Comparison of ENCODE assay signal across 8 mouse cellular contexts in genomic region chr12:4548053-4549013, GRCm38 (mm10). TPM values are rescaled to one million over a fixed set of nuclear protein-coding genes. Genes with fewer than 3 reads are reported as not detected.
DNase-seq lines count a peak whose midpoint lies in the region; ATAC-seq and TF ChIP-seq lines count a peak whose summit lies in the region.

No protein-coding gene starts in this region.

- DNase-seq in adrenal gland, adult 2 months = peak; percentile 73
- peak; percentile 93 for DNase-seq in embryo, embryonic 10.5 days (ENCODE audit: low spot score)
- peak; percentile 52 to 80 for DNase-seq in left cerebral cortex, postnatal 36 days (ENCODE audit: low spot score in 2 of 2)
- peak; percentile 98 for DNase-seq in midbrain, embryonic 11.5 days (ENCODE audit: low spot score, missing footprints)
- DNase-seq in right cerebral cortex, postnatal 4 days = peak; percentile 75

- H3K4me3 ChIP-seq in intestine, postnatal 0 days (ENCODE audit: low read depth, low read length) = no peak overlapping the region
- no peak overlapping the region for H3K4me3 ChIP-seq in midbrain, embryonic 11.5 days (ENCODE audit: low read depth, low read length)

- no peaks in the 10 kb centered on the region for H3K4me1 ChIP-seq in intestine, postnatal 0 days (replicated peaks; ENCODE audit: control insufficient read depth, insufficient read depth, low read length)
- no peaks in the 10 kb centered on the region; the same call in 1 of the 2 replicates for H3K4me1 ChIP-seq in midbrain, embryonic 11.5 days (ENCODE audit: control insufficient read depth, insufficient read depth, low read length)

- ATAC-seq in granulocyte monocyte progenitor cell, adult 5-6 weeks (replicated peaks; ENCODE audit: poor library complexity, severe bottlenecking) = peak; percentile 68
- ATAC-seq in intestine, postnatal 0 days = no peak
- peak; percentile 66; the same call in 1 of the 2 replicates for ATAC-seq in midbrain, embryonic 11.5 days (ENCODE audit: low FRiP score)
- ATAC-seq in erythroblast, adult 5-6 weeks (replicated peaks; ENCODE audit: low FRiP score, poor library complexity, severe bottlenecking) = no peak

- H3K36me3 ChIP-seq in intestine, postnatal 0 days (ENCODE audit: control insufficient read depth, insufficient read depth) = no peaks in the 10 kb centered on the region
- H3K36me3 ChIP-seq in midbrain, embryonic 11.5 days (ENCODE audit: control insufficient read depth, insufficient read depth, low read length) = no peaks in the 10 kb centered on the region

- no peaks in the 10 kb centered on the region for H3K27me3 ChIP-seq in intestine, postnatal 0 days (replicated peaks; ENCODE audit: control insufficient read depth, insufficient read depth, low read length)
- no peaks in the 10 kb centered on the region for H3K27me3 ChIP-seq in midbrain, embryonic 11.5 days (ENCODE audit: control insufficient read depth, insufficient read depth, low read length)

- H3K9me3 ChIP-seq in intestine, postnatal 0 days (ENCODE audit: control insufficient read depth) = no peaks in the 10 kb centered on the region
- H3K9me3 ChIP-seq in midbrain, embryonic 11.5 days (ENCODE audit: control insufficient read depth, low read length) = no peaks in the 10 kb centered on the region

- H3K9ac ChIP-seq in intestine, postnatal 0 days (ENCODE audit: low read depth, low read length) = no peak overlapping the region
- H3K9ac ChIP-seq in midbrain, embryonic 11.5 days (ENCODE audit: low read length) = 0 out of 2 replicates have a peak overlapping the region, but pooled peaks have one; percentile 30

- peak; percentile 93 for TF ChIP-seq CTCF in intestine, postnatal 0 days (IDR thresholded peaks at IDR 0.05; ENCODE audit: low read depth)

- intact Hi-C loops in left cerebral cortex, postnatal 36 days (cut with DNase I) = loop anchor here (5.0 kb wide), 3 partner anchors 46 to 441 kb away; partner anchors contain the start of gene Ncoa1

- no peak overlapping the region for H3K27ac ChIP-seq in intestine, postnatal 0 days (ENCODE audit: low read depth, low read length)
- no peak overlapping the region for H3K27ac ChIP-seq in midbrain, embryonic 11.5 days (ENCODE audit: low read depth, low read length)

- H3K4me2 ChIP-seq in intestine, postnatal 0 days (replicated peaks; ENCODE audit: low read depth) = peak overlapping the region; percentile 54
- H3K4me2 ChIP-seq in midbrain, embryonic 11.5 days = peak overlapping the region; percentile 30

- WGBS in intestine, postnatal 0 days = 23% methylated on average over 18 of the region's 18 CpGs
- 28% methylated on average over 18 of the region's 18 CpGs for WGBS in midbrain, embryonic 11.5 days

RNA-seq across cellular contexts. Expression of gene Itsn2, which starts 44.1 kb away (rescaled TPM):
- 10 to 100 TPM; 47.0 to 62.9 TPM for total RNA-seq in adrenal gland, adult 2 months (2021)
- 12.4 and 13.8 TPM in 2 replicates for polyA plus RNA-seq in adrenal gland, adult 2 months (2012; rRNA removed)
- 61.0 and 119 TPM in 2 replicates for total RNA-seq in granulocyte monocyte progenitor cell, adult 5-6 weeks (2014; fragmentation: Nextera tagmentation)
- total RNA-seq in granulocyte monocyte progenitor cell, adult 5-6 weeks (2017) = 117 and 145 TPM in 2 replicates
- polyA plus RNA-seq in intestine, postnatal 0 days (2015; fragmentation: Nextera tagmentation; extraction: Ambion mirVana) = 26.1 and 27.1 TPM in 2 replicates
- 10 to 100 TPM; 62.6 to 73.0 TPM for total RNA-seq in left cerebral cortex, postnatal 36 days (2021)
- 13.8 and 16.6 TPM in 2 replicates for polyA plus RNA-seq in midbrain, embryonic 11.5 days (2014; fragmentation: Nextera tagmentation; extraction: Ambion mirVana)
- total RNA-seq in erythroblast, adult 5-6 weeks (2015; ENCODE audit: low replicate concordance) = 27.1 and 53.5 TPM in 2 replicates
- 53.4 and 60.5 TPM in 2 replicates for total RNA-seq in erythroblast, adult 5-6 weeks (2017; ENCODE audit: low replicate concordance)

RNA-seq across cellular contexts. Expression of gene Gm3625, which starts 44.4 kb away (rescaled TPM):
- not detected for total RNA-seq in adrenal gland, adult 2 months (2021)
- polyA plus RNA-seq in adrenal gland, adult 2 months (2012; rRNA removed) = not detected in 2 replicates
- not detected in 2 replicates for total RNA-seq in granulocyte monocyte progenitor cell, adult 5-6 weeks (2014; fragmentation: Nextera tagmentation)
- not detected in 2 replicates for total RNA-seq in granulocyte monocyte progenitor cell, adult 5-6 weeks (2017)
- polyA plus RNA-seq in intestine, postnatal 0 days (2015; fragmentation: Nextera tagmentation; extraction: Ambion mirVana) = not detected in 2 replicates
- not detected for total RNA-seq in left cerebral cortex, postnatal 36 days (2021)
- polyA plus RNA-seq in midbrain, embryonic 11.5 days (2014; fragmentation: Nextera tagmentation; extraction: Ambion mirVana) = not detected in 2 replicates
- not detected in 2 replicates for total RNA-seq in erythroblast, adult 5-6 weeks (2015; ENCODE audit: low replicate concordance)
- not detected in 2 replicates for total RNA-seq in erythroblast, adult 5-6 weeks (2017; ENCODE audit: low replicate concordance)

Comparison
In these comparisons a context has a peak if more than half of its experiments do, and no peak if none do; other contexts are left out.
1. ATAC-seq: peak in granulocyte monocyte progenitor cell, adult 5-6 weeks (single experiment) and midbrain, embryonic 11.5 days (single experiment); none in intestine, postnatal 0 days (single experiment) and erythroblast, adult 5-6 weeks (single experiment).
2. Peak in every context shown above with its lines, with median percentiles within 50 percentile points of each other: DNase-seq.